In genomic region chr6:48817815-48818214, GRCm38 (mm10) we compare ENCODE assay signal across 9 mouse cellular contexts. TPM values are rescaled to one million over a fixed set of nuclear protein-coding genes. Genes with fewer than 3 reads are reported as not detected.
DNase-seq lines count a peak whose midpoint lies in the region; TF ChIP-seq lines count a peak whose summit lies in the region.
"Had no signal": no experiment of that assay in that cellular context is flagged by ENCODE, and none has a peak within 500 bp of the region (broad histone marks: within the 10 kb centered on the region; RNA-seq: fewer than 3 reads in every experiment).

No protein-coding gene starts in this region.

- TF ChIP-seq CTCF in CH12.LX (conservative IDR thresholded peaks at IDR 0.05 in 1 of 2, IDR thresholded peaks at IDR 0.05 in 1 of 2; ENCODE audit: low read depth in 2 of 2, low read length in 2 of 2): peak; percentile 85 to 97
- TF ChIP-seq CTCF in lung, adult 2 months (IDR thresholded peaks at IDR 0.05; ENCODE audit: insufficient read depth, low read length): peak; percentile 97

- no peaks in the 10 kb centered on the region for H3K27me3 ChIP-seq in CH12.LX (replicated peaks)
- H3K27me3 ChIP-seq: limb, embryonic 13.5 days had no signal

- peak; percentile 96 for TF ChIP-seq EP300 in CH12.LX (IDR thresholded peaks at IDR 0.05; ENCODE audit: low read length)

- peak overlapping the region; percentile 64; the same call in 1 of the 2 replicates for H3K4me2 ChIP-seq in CH12.LX (ENCODE audit: insufficient read depth, low read depth, poor library complexity, severe bottlenecking)
- H3K4me2 ChIP-seq: limb, embryonic 13.5 days had no signal

- peaks cover 2 to 8% of the 10 kb centered on the region in 2 experiments; a peak in 2 of 4 replicates for H3K4me1 ChIP-seq in CH12.LX (ENCODE audit: control insufficient read depth in 1 of 2, insufficient read depth in 2 of 2)
- H3K4me1 ChIP-seq in lung, adult 2 months (ENCODE audit: control insufficient read depth, insufficient read depth, low read length): no peaks in the 10 kb centered on the region
- H3K4me1 ChIP-seq: limb, embryonic 13.5 days had no signal

- dilution Hi-C loops in CH12.LX (cut with MboI; ENCODE audit: extremely low pct_ligation_motif_present, extremely low pct_unique_long_range_greater_than_20kb, low sequenced_read_pairs): no loop called here

- H3K9me3 ChIP-seq in CH12.LX (replicated peaks; ENCODE audit: low read length): peaks cover 5% of the 10 kb centered on the region
- H3K9me3 ChIP-seq: limb, embryonic 13.5 days had no signal

- H3K79me2 ChIP-seq in CH12.LX (replicated peaks; ENCODE audit: control insufficient read depth, extremely low read depth, insufficient read depth, poor library complexity, severe bottlenecking): no peaks in the 10 kb centered on the region

- peak; percentile 82 to 85 for DNase-seq in B cell, adult 2 months
- DNase-seq in CH12.LX (ENCODE audit: extremely low read depth): peak; percentile 96
- peak; percentile 90 for DNase-seq in c-Kit-positive CD71-negative TER-119-negative erythroid progenitor cells, embryonic 14.5 days (ENCODE audit: low read depth)
- DNase-seq in forelimb bud, embryonic 11.5 days (ENCODE audit: low read depth, low spot score): peak; percentile 79
- peak; percentile 90 for DNase-seq in kidney, postnatal 10 days
- peak; percentile 55 for DNase-seq in lung, adult 2 months
- peak; percentile 77 for DNase-seq in right cerebral cortex, postnatal 14 days
- DNase-seq in yolk sac, embryonic 10.5 days (ENCODE audit: low spot score): peak; percentile 24

- 2% methylated on average over 6 of the region's 6 CpGs for WGBS in lung, adult 2 months

- no peak for TF ChIP-seq POLR2A in CH12.LX (IDR thresholded peaks at IDR 0.05; ENCODE audit: low read depth, low read length)
- no peak for TF ChIP-seq POLR2A in lung, adult 2 months (IDR thresholded peaks at IDR 0.05; ENCODE audit: borderline replicate concordance, extremely low read depth, low read depth, low read length)

- in situ Hi-C loops in CH12.LX (cut with MboI; ENCODE audit: low pct_ligation_motif_present, low pct_unique_long_range_greater_than_20kb, low sequenced_read_pairs): no loop called here

- H3K4me3 ChIP-seq in CH12.LX (replicated peaks in 1 of 3; ENCODE audit: low read depth in 2 of 3, low read length in 2 of 3, poor library complexity in 1 of 3): no peak overlapping the region
- no peak overlapping the region for H3K4me3 ChIP-seq in lung, adult 2 months (replicated peaks; ENCODE audit: extremely low read depth, low read depth, low read length)
- H3K4me3 ChIP-seq: limb, embryonic 13.5 days had no signal

- no peak overlapping the region for H3K9ac ChIP-seq in CH12.LX (ENCODE audit: insufficient read depth, low read depth)
- H3K9ac ChIP-seq: limb, embryonic 13.5 days had no signal

- no peak overlapping the region for H3K27ac ChIP-seq in CH12.LX (ENCODE audit: insufficient read depth, low read depth)
- H3K27ac ChIP-seq: limb, embryonic 13.5 days had no signal

- peak; percentile 90 for TF ChIP-seq RAD21 in CH12.LX (IDR thresholded peaks at IDR 0.05; ENCODE audit: low read depth, low read length)

- H3K36me3 ChIP-seq in CH12.LX (replicated peaks in 1 of 2; ENCODE audit: control insufficient read depth in 1 of 2, insufficient read depth in 1 of 2, low read length in 1 of 2): no peaks in the 10 kb centered on the region
- H3K36me3 ChIP-seq: limb, embryonic 13.5 days had no signal

TF ChIP-seq in CH12.LX, 34 proteins besides CTCF, POLR2A, EP300 and RAD21:
- TF ChIP-seq SMC3 (IDR thresholded peaks at IDR 0.05; ENCODE audit: low read depth, low read length): peak; percentile 89
- no peak for TF ChIP-seq USF2 (conservative IDR thresholded peaks at IDR 0.05; ENCODE audit: low read depth, low read length)
- TF ChIP-seq JUND (conservative IDR thresholded peaks at IDR 0.05; ENCODE audit: low read depth, low read length): peak; percentile 32; the same call in 1 of the 2 replicates
- TF ChIP-seq NELFE (IDR thresholded peaks at IDR 0.05; ENCODE audit: low read depth, low read length): no peak
- TF ChIP-seq IRF4 (IDR thresholded peaks at IDR 0.05; ENCODE audit: low read depth, low read length): peak; percentile 99
- peak; percentile 60; the same call in 1 of the 2 replicates for TF ChIP-seq MYC (IDR thresholded peaks at IDR 0.05; ENCODE audit: low read depth, low read length)
- peak; percentile 62 for TF ChIP-seq BHLHE40 (IDR thresholded peaks at IDR 0.05; ENCODE audit: low read depth, low read length)
- TF ChIP-seq MAX (IDR thresholded peaks at IDR 0.05; ENCODE audit: low read length): 0 out of 2 replicates have a peak, but pooled peaks have one; percentile 13
- no peak for TF ChIP-seq ETS1 (conservative IDR thresholded peaks at IDR 0.05; ENCODE audit: low read depth, low read length)
- no peak for TF ChIP-seq CHD2 (IDR thresholded peaks at IDR 0.05; ENCODE audit: low read length)

RNA-seq across cellular contexts. Expression of gene Tmem176a, which starts 22.9 kb away (rescaled TPM):
- 24.9 and 27.2 TPM in 2 replicates for total RNA-seq in CH12.LX (2012; rRNA removed)
- 30.0 and 34.6 TPM in 2 replicates for total RNA-seq in CH12.LX (2014; rRNA removed)
- 49.8 and 58.0 TPM in 2 replicates for polyA plus RNA-seq in CH12.LX (2012; ENCODE audit: insufficient read length, low read depth)
- polyA plus RNA-seq in lung, adult 2 months (2012; rRNA removed): 254 and 269 TPM in 2 replicates

RNA-seq across cellular contexts. Expression of gene Tmem176b, which starts 23.5 kb away (rescaled TPM):
- total RNA-seq in CH12.LX (2012; rRNA removed) (39.4 and 43.3 TPM in 2 replicates), CH12.LX (2014; rRNA removed) (82.2 and 89.8 TPM in 2 replicates)
- polyA plus RNA-seq in CH12.LX (2012; ENCODE audit: insufficient read length, low read depth): 159 and 162 TPM in 2 replicates
- polyA plus RNA-seq in lung, adult 2 months (2012; rRNA removed): 521 and 609 TPM in 2 replicates

RNA-seq across cellular contexts. Expression of gene Gimap3, which starts 47.2 kb away (rescaled TPM):
- total RNA-seq in CH12.LX (2012; rRNA removed): 25.9 and 28.2 TPM in 2 replicates
- total RNA-seq in CH12.LX (2014; rRNA removed): 10.8 and 11.6 TPM in 2 replicates
- polyA plus RNA-seq in CH12.LX (2012; ENCODE audit: insufficient read length, low read depth): 16.8 and 17.7 TPM in 2 replicates
- polyA plus RNA-seq in lung, adult 2 months (2012; rRNA removed): 12.5 and 15.4 TPM in 2 replicates
- polyA plus RNA-seq: limb, embryonic 13.5 days had no signal

RNA-seq across cellular contexts. Expression of gene Aoc1, which starts 54.9 kb away (rescaled TPM):
- total RNA-seq in CH12.LX (2012; rRNA removed) (0.13 TPM in 1 of 2 replicates, not detected in the other), CH12.LX (2014; rRNA removed) (0.19 and 0.24 TPM in 2 replicates)
- polyA plus RNA-seq in CH12.LX (2012; ENCODE audit: insufficient read length, low read depth): 0.15 and 0.21 TPM in 2 replicates
- polyA plus RNA-seq in lung, adult 2 months (2012; rRNA removed): 4.8 and 8.1 TPM in 2 replicates
- polyA plus RNA-seq: limb, embryonic 13.5 days had no signal

Comparison
In these comparisons a context has a peak if more than half of its experiments do, and no peak if none do; other contexts are left out.
1. DNase-seq: peak in every context shown above with its lines; median percentile 96 in CH12.LX; 90 in c-Kit-positive CD71-negative TER-119-negative erythroid progenitor cells, embryonic 14.5 days; 90 in kidney, postnatal 10 days; 84 in B cell, adult 2 months; 79 in forelimb bud, embryonic 11.5 days; 77 in right cerebral cortex, postnatal 14 days; 55 in lung, adult 2 months; 24 in yolk sac, embryonic 10.5 days.